Mouse (Mus musculus) heart, adult 2 months (tissue): ENCODE results near the gene Ano8.

ENCODE experiments used
- CTCF ChIP-seq: fragments of 200-600 bp; IDR thresholded peaks from 2 replicates; pipeline ENCODE4 v1.8.1; 2022; ENCODE audit warnings: antibody characterized with exemption, mild to moderate bottlenecking, moderate library complexity
- POLR2A ChIP-seq: fragments of 200-500 bp; IDR thresholded peaks from 2 replicates; pipeline ENCODE4 v1.6.1; 2011; ENCODE audit warnings: mild to moderate bottlenecking, low read depth, low read length, control low read depth; ENCODE audit not compliant: insufficient read depth

DNA sequence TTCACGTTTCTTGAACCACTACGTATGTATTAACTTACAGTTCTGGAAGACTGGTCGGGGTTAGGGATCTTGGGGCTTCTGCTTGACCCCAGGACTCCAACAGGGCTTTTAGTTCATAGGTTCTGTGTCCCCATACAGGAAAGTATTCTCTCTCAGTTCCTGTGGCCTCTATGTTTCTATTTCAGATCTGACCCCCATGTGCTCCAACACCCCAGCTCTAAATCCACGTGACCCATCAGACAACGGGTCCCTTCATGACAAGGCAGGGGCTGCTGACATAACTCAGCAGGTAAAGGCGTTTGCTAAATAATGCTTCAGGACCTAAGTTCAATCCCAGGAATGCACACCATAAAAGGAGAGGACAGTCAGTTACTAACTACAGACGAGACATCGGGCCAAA is 20.0 kb downstream of the Ano8 start:
- TF ChIP-seq CTCF (no peak), POLR2A (no peak)
